Mouse (Mus musculus) limb, embryonic 11.5 days (tissue): ENCODE measurements around the gene Zmiz1. TPM values are rescaled to one million over a fixed set of nuclear protein-coding genes. Genes with fewer than 3 reads are reported as not detected.
A peak's percentile ranks its signal among the peaks of the same experiment; 100 is the strongest.

ENCODE experiments used
- ATAC-seq: fragments of 200-750 bp; cut with Nextera tagmentation; 2 replicates; pipeline ENCODE4 v1.8.0; 2017; ENCODE audit warnings: low read depth; ENCODE audit not compliant: insufficient number of reproducible peaks, low FRiP score, low TSS enrichment
- DNase-seq: peaks from one replicate; pipeline ENCODE4 v3.0.0-alpha.2; 2015; ENCODE audit warnings: low spot score
- H3K27ac ChIP-seq: fragments of 300-500 bp; sonication (generic); replicated peaks from 2 replicates; pipeline ENCODE4 v1.5.1; 2014; ENCODE audit warnings: low read depth, mild to moderate bottlenecking, low read length
- H3K27me3 ChIP-seq: fragments of 300-500 bp; sonication (generic); 2 replicates; pipeline ENCODE4 v1.6.1; 2014; ENCODE audit warnings: mild to moderate bottlenecking, low read length, mixed read lengths; ENCODE audit not compliant: control insufficient read depth, insufficient read depth
- H3K36me3 ChIP-seq: fragments of 300-500 bp; sonication (generic); 2 replicates; pipeline ENCODE4 v1.6.1; 2014; ENCODE audit warnings: mild to moderate bottlenecking, low read length, moderate library complexity, mixed read lengths; ENCODE audit not compliant: control insufficient read depth, insufficient read depth
- H3K4me1 ChIP-seq: fragments of 300-500 bp; sonication (generic); 2 replicates; pipeline ENCODE4 v1.6.1; 2014; ENCODE audit warnings: low read length, mixed read lengths; ENCODE audit not compliant: control insufficient read depth, insufficient read depth
- H3K4me2 ChIP-seq: fragments of 300-500 bp; sonication (generic); 2 replicates; pipeline ENCODE4 v1.6.1; 2014; ENCODE audit warnings: low read depth, mild to moderate bottlenecking, moderate library complexity; ENCODE audit not compliant: severe bottlenecking
- H3K4me3 ChIP-seq: fragments of 300-500 bp; sonication (generic); 2 replicates; pipeline ENCODE4 v1.5.1; 2014; ENCODE audit warnings: low read depth, low read length
- H3K9ac ChIP-seq: fragments of 300-500 bp; sonication (generic); 2 replicates; pipeline ENCODE4 v1.6.1; 2014; ENCODE audit warnings: mild to moderate bottlenecking, low read length
- H3K9me3 ChIP-seq: fragments of 300-500 bp; sonication (generic); 2 replicates; pipeline ENCODE4 v1.6.1; 2016; ENCODE audit warnings: low read length; ENCODE audit not compliant: control insufficient read depth
- WGBS: fragments of 180-500 bp; shearing (Covaris S2); extraction: QIAGEN DNeasy Blood & Tissue Kit; methylation state at CpG from one replicate; pipeline ENCODE4 v1.1.7; 2014; 5-methylcytosine and 5-hydroxymethylcytosine counted together
- polyA plus RNA-seq: library from polyadenylated mRNA; unstranded; fragments of >200 nt; fragmentation: Nextera tagmentation; extraction: Ambion mirVana; gene quantifications from 2 replicates; pipeline ENCODE4 v1.2.1, GENCODE M21; 2014

The Zmiz1 gene
- polyA plus RNA-seq, 1 experiment from 2014 or later: 59.0 TPM

DNA sequence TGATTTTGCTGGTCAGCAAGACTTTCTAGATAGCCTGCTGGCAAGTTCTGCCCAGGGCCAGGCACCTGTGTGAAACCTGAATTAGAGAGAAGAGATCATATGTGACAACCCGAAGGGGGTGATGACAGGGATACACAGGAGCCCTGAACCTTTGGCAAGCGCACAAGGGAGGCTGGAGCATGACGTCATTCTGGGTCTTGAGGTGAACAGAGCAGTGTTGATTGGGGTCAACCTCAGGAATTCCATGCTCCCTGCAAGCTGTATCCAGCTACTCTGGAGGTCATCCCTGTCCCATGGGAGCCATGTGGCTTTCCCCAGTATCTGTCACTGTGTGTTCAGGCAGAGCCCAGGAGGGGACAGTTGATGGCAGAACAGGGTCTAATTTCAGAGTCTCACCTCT lies 38.0 kb downstream of the Zmiz1 start:
- no peak overlapping the region for H3K9ac ChIP-seq
- H3K27me3 ChIP-seq: no peaks in the 10 kb centered on the region
- WGBS: 67% methylated on average over 3 of the region's 3 CpGs
- H3K4me3 ChIP-seq: no peak overlapping the region
- ATAC-seq (no peak), DNase-seq (no peak)
- no peak overlapping the region for H3K27ac ChIP-seq
- no peaks in the 10 kb centered on the region for H3K36me3 ChIP-seq
- H3K9me3 ChIP-seq: no peaks in the 10 kb centered on the region
- no peak overlapping the region for H3K4me2 ChIP-seq
- H3K4me1 ChIP-seq: peaks cover 71% of the 10 kb centered on the region

DNA sequence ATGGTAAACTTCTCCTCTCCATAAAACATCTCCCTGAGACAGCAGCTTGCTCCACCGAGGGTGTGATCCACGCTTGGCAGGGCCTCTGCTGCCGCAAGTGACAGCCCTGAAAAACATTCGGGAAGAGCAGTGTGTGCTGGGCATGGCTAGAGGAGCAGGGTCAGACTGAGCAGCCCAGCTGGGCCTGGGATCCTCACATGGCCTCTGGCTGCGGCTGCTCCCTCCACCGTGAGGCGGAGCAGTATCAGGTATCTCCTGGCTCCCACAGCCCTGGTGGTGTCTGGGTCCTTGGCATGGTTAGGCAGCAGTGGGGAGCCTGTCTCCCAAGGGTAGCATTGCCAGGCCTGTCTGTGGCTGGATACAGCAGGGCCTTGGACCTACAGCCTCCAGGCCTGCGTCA lies 38.6 kb downstream of the Zmiz1 start:
- Histone ChIP-seq H3K9me3 (no peaks in the 10 kb centered on the region), H3K27me3 (no peaks in the 10 kb centered on the region), H3K4me1 (peaks cover 66% of the 10 kb centered on the region), H3K36me3 (no peaks in the 10 kb centered on the region), H3K9ac (no peak overlapping the region), H3K4me2 (no peak overlapping the region), H3K27ac (peak overlapping the region; percentile 40; the same call in 1 of the 2 replicates), H3K4me3 (no peak overlapping the region)
- 22% methylated on average over 8 of the region's 8 CpGs for WGBS
- ATAC-seq (no peak), DNase-seq (peak; percentile 38)

DNA sequence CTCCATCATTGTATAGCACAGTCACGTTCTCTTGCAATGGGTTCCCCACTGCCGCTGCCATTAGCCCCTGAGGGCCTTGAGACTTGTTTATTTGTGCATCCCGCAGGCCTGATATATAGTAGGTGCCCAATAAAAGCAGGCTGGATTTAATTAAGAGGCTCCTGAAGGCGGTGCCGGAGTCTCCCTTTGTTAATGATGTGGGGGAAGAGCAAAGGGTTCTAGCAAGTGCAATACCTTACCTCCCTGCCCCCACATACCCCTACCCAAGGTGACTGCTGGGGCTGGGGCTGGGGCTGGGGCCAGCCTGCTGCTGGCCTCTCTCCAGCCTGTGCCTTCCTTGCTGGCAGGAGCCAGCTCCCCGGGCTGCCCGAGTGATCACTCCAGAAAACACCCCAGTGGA lies 39.4 kb downstream of the Zmiz1 start:
- H3K9ac ChIP-seq: no peak overlapping the region
- H3K27ac ChIP-seq: peak overlapping the region; percentile 40
- 16% methylated on average over 7 of the region's 7 CpGs for WGBS
- no peaks in the 10 kb centered on the region for H3K36me3 ChIP-seq
- no peak for ATAC-seq
- H3K4me2 ChIP-seq: peak overlapping the region; percentile 17; the same call in 1 of the 2 replicates
- H3K9me3 ChIP-seq: no peaks in the 10 kb centered on the region
- peak; percentile 62 for DNase-seq
- no peak overlapping the region for H3K4me3 ChIP-seq
- H3K4me1 ChIP-seq: peaks cover 58% of the 10 kb centered on the region
- H3K27me3 ChIP-seq: no peaks in the 10 kb centered on the region

DNA sequence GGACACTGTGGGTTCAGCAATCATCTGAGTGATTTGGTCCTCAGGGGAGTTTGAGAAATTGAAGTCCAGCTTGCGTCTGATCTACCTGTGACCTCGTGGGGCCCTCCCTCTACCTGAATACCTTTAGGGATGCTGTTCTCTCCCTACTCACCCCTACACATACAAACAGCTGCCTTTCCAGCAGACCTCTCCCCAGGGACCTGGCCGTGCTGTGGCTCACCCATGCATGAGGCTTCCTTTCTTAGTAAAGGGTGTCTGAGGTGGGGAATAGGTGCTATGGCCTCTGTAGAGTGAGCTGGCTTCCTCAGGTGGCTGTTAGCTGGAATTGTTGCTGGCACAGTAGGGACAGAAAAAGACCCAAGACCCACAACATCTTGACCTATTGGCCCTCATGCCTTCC lies 40.5 kb downstream of the Zmiz1 start:
- no peak overlapping the region for H3K4me2 ChIP-seq
- no peak overlapping the region for H3K4me3 ChIP-seq
- no peaks in the 10 kb centered on the region for H3K27me3 ChIP-seq
- peaks cover 51% of the 10 kb centered on the region for H3K4me1 ChIP-seq
- H3K9me3 ChIP-seq: no peaks in the 10 kb centered on the region
- H3K9ac ChIP-seq: no peak overlapping the region
- 59% methylated on average over 3 of the region's 3 CpGs for WGBS
- no peak for DNase-seq
- peaks cover 7% of the 10 kb centered on the region; the same call in 1 of the 2 replicates for H3K36me3 ChIP-seq
- H3K27ac ChIP-seq: no peak overlapping the region
- ATAC-seq: no peak

DNA sequence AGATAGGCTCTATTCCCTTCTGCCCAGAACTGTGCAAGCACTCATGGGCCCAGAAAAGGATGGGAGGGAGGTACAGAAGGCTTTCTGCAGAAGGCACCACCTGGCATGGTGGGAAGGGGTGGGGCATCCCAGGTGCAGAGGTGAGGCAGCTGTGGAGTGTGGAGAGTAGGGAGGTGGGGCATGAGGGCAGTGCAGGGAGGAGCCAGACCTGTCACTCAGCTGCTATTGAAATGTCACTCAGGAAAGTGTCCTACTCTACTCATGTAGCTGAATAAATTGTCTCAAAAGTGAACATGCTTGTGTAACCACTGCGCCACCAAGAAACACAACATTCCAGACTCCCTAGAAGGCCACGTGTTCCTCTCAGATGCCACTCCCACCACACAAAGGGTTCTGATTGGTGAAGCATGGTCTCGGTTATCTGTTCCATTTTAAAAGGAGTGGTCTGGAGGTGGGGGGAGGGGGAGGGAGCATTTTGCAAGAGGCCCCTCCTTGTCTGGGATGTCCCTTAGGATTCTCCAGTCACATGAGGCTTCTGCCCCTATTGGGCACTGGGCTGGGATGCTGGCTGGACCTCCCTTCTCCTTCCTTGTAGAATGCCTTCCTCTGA lies 41.6 kb downstream of the Zmiz1 start:
- 54% methylated on average over 3 of the region's 3 CpGs for WGBS
- H3K9me3 ChIP-seq: no peaks in the 10 kb centered on the region
- peaks cover 7% of the 10 kb centered on the region; the same call in 1 of the 2 replicates for H3K36me3 ChIP-seq
- no peak for DNase-seq
- no peak overlapping the region for H3K4me2 ChIP-seq
- no peak overlapping the region for H3K9ac ChIP-seq
- H3K4me3 ChIP-seq: no peak overlapping the region
- peaks cover 45% of the 10 kb centered on the region for H3K4me1 ChIP-seq
- no peaks in the 10 kb centered on the region for H3K27me3 ChIP-seq
- H3K27ac ChIP-seq: no peak overlapping the region
- no peak for ATAC-seq

DNA sequence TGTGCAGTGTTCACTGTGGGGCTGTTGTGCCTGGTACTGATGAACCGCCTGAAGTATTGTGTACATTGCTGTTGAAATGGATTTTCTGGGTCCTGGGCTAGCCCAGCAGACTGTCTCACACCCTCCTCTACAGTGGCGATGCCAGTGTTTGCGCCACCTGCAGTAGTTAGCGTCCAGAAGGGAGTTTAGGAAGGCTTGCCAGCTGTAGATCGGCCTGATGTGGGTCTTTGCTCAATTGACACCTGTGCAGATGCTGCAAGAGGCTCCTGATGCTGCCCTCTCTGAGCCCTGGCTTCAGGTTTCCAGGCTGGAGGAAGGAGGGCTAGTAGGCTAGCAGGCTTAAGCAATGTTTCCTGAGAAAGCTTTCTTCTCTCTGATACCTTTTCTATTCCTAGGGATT lies 42.5 kb downstream of the Zmiz1 start:
- H3K9me3 ChIP-seq: no peaks in the 10 kb centered on the region
- DNase-seq (no peak), ATAC-seq (no peak)
- H3K27me3 ChIP-seq: no peaks in the 10 kb centered on the region
- H3K4me2 ChIP-seq: no peak overlapping the region
- WGBS: 84% methylated on average over 5 of the region's 5 CpGs
- no peak overlapping the region for H3K27ac ChIP-seq
- H3K36me3 ChIP-seq: peaks cover 9% of the 10 kb centered on the region
- H3K4me1 ChIP-seq: peaks cover 37% of the 10 kb centered on the region
- H3K9ac ChIP-seq: no peak overlapping the region
- H3K4me3 ChIP-seq: no peak overlapping the region

- peaks cover 29% of the 10 kb centered on the region for H3K4me1 ChIP-seq
- WGBS: 88% methylated on average over 3 of the region's 3 CpGs
- no peak overlapping the region for H3K4me3 ChIP-seq
- no peaks in the 10 kb centered on the region for H3K9me3 ChIP-seq
- DNase-seq: no peak
- H3K27me3 ChIP-seq: no peaks in the 10 kb centered on the region
- no peak overlapping the region for H3K9ac ChIP-seq
- no peak overlapping the region for H3K27ac ChIP-seq
- no peak overlapping the region for H3K4me2 ChIP-seq
- ATAC-seq: no peak
- H3K36me3 ChIP-seq: peaks cover 9% of the 10 kb centered on the region
Measured at GRCm38 (mm10) chr14:25502355-25502754, 43.4 kb downstream of the Zmiz1 start.

DNA sequence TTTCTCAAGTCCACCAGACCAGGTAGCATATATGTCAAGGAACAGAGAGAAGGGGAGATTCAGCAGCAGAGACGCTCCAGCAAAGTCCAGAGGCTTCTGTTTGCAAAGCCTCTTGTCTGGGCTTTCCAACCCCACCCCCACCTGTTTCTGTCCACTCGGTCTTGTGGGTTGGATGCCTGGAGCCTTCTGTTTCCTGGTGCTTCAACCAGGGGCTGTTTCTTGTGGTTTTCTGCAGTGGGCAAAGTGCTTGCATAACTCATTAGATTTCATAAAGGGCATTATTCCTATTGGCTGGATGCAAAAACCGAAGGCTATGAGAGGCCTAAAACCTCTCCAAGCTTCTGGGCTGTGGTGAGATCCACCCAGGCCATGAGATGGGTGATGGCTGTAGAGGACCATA lies 45.3 kb downstream of the Zmiz1 start:
- H3K4me3 ChIP-seq: no peak overlapping the region
- no peak overlapping the region for H3K27ac ChIP-seq
- H3K36me3 ChIP-seq: peaks cover 13% of the 10 kb centered on the region
- WGBS: 87% methylated on average over 3 of the region's 3 CpGs
- H3K4me1 ChIP-seq: peaks cover 10% of the 10 kb centered on the region
- DNase-seq (no peak), ATAC-seq (no peak)
- H3K4me2 ChIP-seq: no peak overlapping the region
- no peaks in the 10 kb centered on the region for H3K27me3 ChIP-seq
- no peaks in the 10 kb centered on the region for H3K9me3 ChIP-seq
- H3K9ac ChIP-seq: no peak overlapping the region

GRCm38 (mm10) chr14:25505201-25505671 lies 46.3 kb downstream of the Zmiz1 start:
- H3K9ac ChIP-seq: no peak overlapping the region
- H3K27ac ChIP-seq: no peak overlapping the region
- peaks cover 5% of the 10 kb centered on the region for H3K4me1 ChIP-seq
- ATAC-seq: no peak
- DNase-seq: no peak
- peaks cover 15% of the 10 kb centered on the region for H3K36me3 ChIP-seq
- H3K27me3 ChIP-seq: no peaks in the 10 kb centered on the region
- H3K4me3 ChIP-seq: no peak overlapping the region
- H3K9me3 ChIP-seq: no peaks in the 10 kb centered on the region
- 71% methylated on average over 6 of the region's 6 CpGs for WGBS
- no peak overlapping the region for H3K4me2 ChIP-seq
